Mouse (Mus musculus): Measurements from ENCODE around the gene Gm4881. TPM values are rescaled to one million over a fixed set of nuclear protein-coding genes. Genes with fewer than 3 reads are reported as not detected.

Gm4881 gene
- total RNA-seq, 2 experiments from 2014 or later = not detected

GRCm38 (mm10) chr7:24879620-24880019 lies 64.7 kb downstream of the Gm4881 start:
- no peak for DNase-seq
- intact Hi-C loops (cut with DNase I) = loop anchor here (5.0 to 10.0 kb wide), 3 partner anchors 198 to 795 kb away; partner anchors contain the start of genes Gsk3a and Zfp180

- DNase-seq = no peak
- intact Hi-C loops (cut with DNase I) = no loop called here
Observed at GRCm38 (mm10) chr7:24877588-24877987, 66.7 kb downstream of the Gm4881 start.

Small RNAs within 50 kb of the gene (microRNA-seq; reads per million reads assigned to microRNA genes)
- gene Mir7046 (ENCODE audit: borderline number of aligned reads in 2 of 2) (0.72 to 2.0 reads per million in 2 experiments), gene Mir7047 (ENCODE audit: borderline number of aligned reads in 2 of 2) (0 reads per million in 2 experiments)

Other genes starting within 250 kb of the Gm4881 start
- gene BC049730, start 235.3 kb downstream of the Gm4881 start, total RNA-seq (2021) = not detected
- gene Gm4763, start 217.6 kb downstream of the Gm4881 start, total RNA-seq (2021) = not detected
- under 1 TPM in 1 of 2 experiments, not detected in 1; 0.17 TPM for gene Cd177, start 184.2 kb downstream of the Gm4881 start, total RNA-seq (2021)
- not detected for gene Ceacam10, start 167.3 kb downstream of the Gm4881 start, total RNA-seq (2021)
- gene Gm9844, start 82.3 kb downstream of the Gm4881 start, total RNA-seq (2021) = not detected
- gene Lypd4, start 74.6 kb downstream of the Gm4881 start, total RNA-seq (2021) = not detected
- gene Dmrtc2, start 74.4 kb downstream of the Gm4881 start, total RNA-seq (2021) = not detected
- 100 to 1,000 TPM; 514 to 531 TPM for gene Rps19, start 60.1 kb downstream of the Gm4881 start, total RNA-seq (2021)
- 1 to 10 TPM; 1.7 to 2.5 TPM for gene Cd79a, start 47.1 kb downstream of the Gm4881 start, total RNA-seq (2021)
- 10 to 100 TPM; 48.8 to 52.8 TPM for gene Arhgef1, start 41.6 kb downstream of the Gm4881 start, total RNA-seq (2021)
- 100 to 1,000 TPM; 305 to 326 TPM for gene Rabac1, start 28.3 kb upstream of the Gm4881 start, total RNA-seq (2021)
- gene Atp1a3, start 61.5 kb upstream of the Gm4881 start, total RNA-seq (2021) = under 1 TPM; 0.35 to 0.67 TPM
- 1 to 10 TPM; 4.4 to 5.7 TPM for gene Grik5, start 127.9 kb upstream of the Gm4881 start, total RNA-seq (2021)
- 10 to 100 TPM in 1 of 2 experiments, 1 to 10 TPM in 1; 9.8 to 10.7 TPM for gene Zfp574, start 128.1 kb upstream of the Gm4881 start, total RNA-seq (2021)
- gene Pou2f2, start 235.2 kb upstream of the Gm4881 start, total RNA-seq (2021) = under 1 TPM; 0.53 to 0.68 TPM